Mouse (Mus musculus): ENCODE results near the gene Nova1. TPM values are rescaled to one million over a fixed set of nuclear protein-coding genes. Genes with fewer than 3 reads are reported as not detected.

The Nova1 gene
- total RNA-seq, 1 experiment: 1.6 TPM

GRCm38 (mm10) chr12:46816291-46816690 lies 2.4 kb downstream of the Nova1 start:
- no peak overlapping the region for H3K9ac ChIP-seq (ENCODE audit: insufficient read depth, low read depth, low read length, poor library complexity, severe bottlenecking)
- no peak for DNase-seq (ENCODE audit: low read depth, low spot score)
- no peaks in the 10 kb centered on the region for H3K36me3 ChIP-seq (ENCODE audit: control insufficient read depth, insufficient read depth, low read length, poor library complexity, severe bottlenecking)
- TF ChIP-seq MAFK (IDR thresholded peaks at IDR 0.05; ENCODE audit: insufficient read depth, low read depth, low read length) (no peak), HCFC1 (IDR thresholded peaks at IDR 0.05; ENCODE audit: borderline replicate concordance, insufficient read depth, low read length) (no peak)
- H3K4me3 ChIP-seq (ENCODE audit: insufficient read depth in 1 of 2, low read depth in 1 of 2, low read length in 2 of 2, poor library complexity in 1 of 2, severe bottlenecking in 1 of 2): no peak overlapping the region
- in situ Hi-C loops (cut with MboI; ENCODE audit: low sequenced_read_pairs in 2 of 2, unreplicated experiment in 2 of 2): no loop called here
- H3K27ac ChIP-seq (ENCODE audit: insufficient read depth, low read depth, low read length, poor library complexity, severe bottlenecking): no peak overlapping the region
- no peaks in the 10 kb centered on the region for H3K4me1 ChIP-seq (ENCODE audit: control insufficient read depth in 2 of 2, insufficient read depth in 2 of 2, low read length in 2 of 2, poor library complexity in 1 of 2)
- H3K9me3 ChIP-seq (ENCODE audit: control insufficient read depth, insufficient read depth, low read depth, low read length): no peaks in the 10 kb centered on the region

GRCm38 (mm10) chr12:46815697-46816096 lies 3.0 kb downstream of the Nova1 start:
- Histone ChIP-seq H3K4me3 (ENCODE audit: insufficient read depth in 1 of 2, low read depth in 1 of 2, low read length in 2 of 2, poor library complexity in 1 of 2, severe bottlenecking in 1 of 2) (no peak overlapping the region), H3K27ac (ENCODE audit: insufficient read depth, low read depth, low read length, poor library complexity, severe bottlenecking) (no peak overlapping the region), H3K9ac (ENCODE audit: insufficient read depth, low read depth, low read length, poor library complexity, severe bottlenecking) (no peak overlapping the region), H3K4me1 (ENCODE audit: control insufficient read depth in 2 of 2, insufficient read depth in 2 of 2, low read length in 2 of 2, poor library complexity in 1 of 2) (no peaks in the 10 kb centered on the region), H3K36me3 (ENCODE audit: control insufficient read depth, insufficient read depth, low read length, poor library complexity, severe bottlenecking) (no peaks in the 10 kb centered on the region), H3K9me3 (ENCODE audit: control insufficient read depth, insufficient read depth, low read depth, low read length) (no peaks in the 10 kb centered on the region)
- TF ChIP-seq ZNF384 (IDR thresholded peaks at IDR 0.05; ENCODE audit: low read depth, low read length): no peak
- no peak for TF ChIP-seq CHD2 (IDR thresholded peaks at IDR 0.05; ENCODE audit: low read depth, low read length)
- no peak for TF ChIP-seq MAFK (IDR thresholded peaks at IDR 0.05; ENCODE audit: insufficient read depth, low read depth, low read length)
- TF ChIP-seq HCFC1 (IDR thresholded peaks at IDR 0.05; ENCODE audit: borderline replicate concordance, insufficient read depth, low read length): no peak
- no peak for TF ChIP-seq ZC3H11A (IDR thresholded peaks at IDR 0.05; ENCODE audit: borderline replicate concordance, low read depth, low read length)
- in situ Hi-C loops (cut with MboI; ENCODE audit: low sequenced_read_pairs in 2 of 2, unreplicated experiment in 2 of 2): no loop called here
- no peak for DNase-seq (ENCODE audit: low read depth, low spot score)

GRCm38 (mm10) chr12:46814820-46815219 lies 3.9 kb downstream of the Nova1 start:
- no peak for TF ChIP-seq MAFK (IDR thresholded peaks at IDR 0.05; ENCODE audit: insufficient read depth, low read depth, low read length)
- TF ChIP-seq CHD2 (IDR thresholded peaks at IDR 0.05; ENCODE audit: low read depth, low read length): no peak
- TF ChIP-seq HCFC1 (IDR thresholded peaks at IDR 0.05; ENCODE audit: borderline replicate concordance, insufficient read depth, low read length): no peak
- TF ChIP-seq ZNF384 (IDR thresholded peaks at IDR 0.05; ENCODE audit: low read depth, low read length): no peak
- TF ChIP-seq ZC3H11A (IDR thresholded peaks at IDR 0.05; ENCODE audit: borderline replicate concordance, low read depth, low read length): no peak
- no peak overlapping the region for H3K9ac ChIP-seq (ENCODE audit: insufficient read depth, low read depth, low read length, poor library complexity, severe bottlenecking)
- no peaks in the 10 kb centered on the region for H3K4me1 ChIP-seq (ENCODE audit: control insufficient read depth in 2 of 2, insufficient read depth in 2 of 2, low read length in 2 of 2, poor library complexity in 1 of 2)
- no peaks in the 10 kb centered on the region for H3K9me3 ChIP-seq (ENCODE audit: control insufficient read depth, insufficient read depth, low read depth, low read length)
- H3K36me3 ChIP-seq (ENCODE audit: control insufficient read depth, insufficient read depth, low read length, poor library complexity, severe bottlenecking): no peaks in the 10 kb centered on the region
- in situ Hi-C loops (cut with MboI; ENCODE audit: low sequenced_read_pairs in 2 of 2, unreplicated experiment in 2 of 2): no loop called here
- no peak for DNase-seq (ENCODE audit: low read depth, low spot score)
- H3K27ac ChIP-seq (ENCODE audit: insufficient read depth, low read depth, low read length, poor library complexity, severe bottlenecking): no peak overlapping the region
- H3K4me3 ChIP-seq (ENCODE audit: insufficient read depth in 1 of 2, low read depth in 1 of 2, low read length in 2 of 2, poor library complexity in 1 of 2, severe bottlenecking in 1 of 2): no peak overlapping the region

GRCm38 (mm10) chr12:46801311-46801710 lies 17.4 kb downstream of the Nova1 start:
- Histone ChIP-seq H3K27ac (ENCODE audit: insufficient read depth, low read depth, low read length, poor library complexity, severe bottlenecking) (no peak overlapping the region), H3K9me3 (ENCODE audit: control insufficient read depth, insufficient read depth, low read depth, low read length) (no peaks in the 10 kb centered on the region), H3K36me3 (ENCODE audit: control insufficient read depth, insufficient read depth, low read length, poor library complexity, severe bottlenecking) (no peaks in the 10 kb centered on the region), H3K4me3 (ENCODE audit: insufficient read depth in 1 of 2, low read depth in 1 of 2, low read length in 2 of 2, poor library complexity in 1 of 2, severe bottlenecking in 1 of 2) (no peak overlapping the region), H3K4me1 (ENCODE audit: control insufficient read depth in 2 of 2, insufficient read depth in 2 of 2, low read length in 2 of 2, poor library complexity in 1 of 2) (no peaks in the 10 kb centered on the region), H3K9ac (ENCODE audit: insufficient read depth, low read depth, low read length, poor library complexity, severe bottlenecking) (no peak overlapping the region)
- no peak for DNase-seq (ENCODE audit: low read depth, low spot score)
- TF ChIP-seq MAFK (IDR thresholded peaks at IDR 0.05; ENCODE audit: insufficient read depth, low read depth, low read length): no peak
- TF ChIP-seq ZC3H11A (IDR thresholded peaks at IDR 0.05; ENCODE audit: borderline replicate concordance, low read depth, low read length): no peak
- no peak for TF ChIP-seq HCFC1 (IDR thresholded peaks at IDR 0.05; ENCODE audit: borderline replicate concordance, insufficient read depth, low read length)
- TF ChIP-seq ZNF384 (IDR thresholded peaks at IDR 0.05; ENCODE audit: low read depth, low read length): no peak
- no peak for TF ChIP-seq CHD2 (IDR thresholded peaks at IDR 0.05; ENCODE audit: low read depth, low read length)
- in situ Hi-C loops (cut with MboI; ENCODE audit: low sequenced_read_pairs in 2 of 2, unreplicated experiment in 2 of 2): no loop called here
